Mouse (Mus musculus) ovary, postnatal 36 days (tissue): Measurements from ENCODE around the gene Lfng.

Experiments used
- DNase-seq: peaks from one replicate; pipeline ENCODE4 v3.0.0; 2022; ENCODE audit warnings: low spot score, mixed read lengths

Gene Lfng

GRCm38 (mm10) chr5:140607001-140607835 is at the start of gene Lfng:
Gene Lfng, plus strand, starts transcription at chr5:140607320.
- peak; percentile 81 for DNase-seq

GRCm38 (mm10) chr5:140562601-140563000 is 44.5 kb upstream of the Lfng start:
- DNase-seq, result no peak

- DNase-seq, result no peak
Observed at GRCm38 (mm10) chr5:140564896-140565295, 42.2 kb upstream of the Lfng start, which contains the start of gene Grifin. Gene Grifin, minus strand, starts transcription at chr5:140565071.

- DNase-seq, result peak; percentile 51
Observed at GRCm38 (mm10) chr5:140565451-140565850, 41.7 kb upstream of the Lfng start.

GRCm38 (mm10) chr5:140565856-140566255 is 41.3 kb upstream of the Lfng start:
- DNase-seq, result peak; percentile 79

- DNase-seq, result no peak
Observed at GRCm38 (mm10) chr5:140566271-140566670, 40.8 kb upstream of the Lfng start.

- peak; percentile 75 for DNase-seq
Observed at GRCm38 (mm10) chr5:140567321-140567720, 39.8 kb upstream of the Lfng start.

GRCm38 (mm10) chr5:140567751-140568150 is 39.4 kb upstream of the Lfng start:
- DNase-seq, result no peak

GRCm38 (mm10) chr5:140568321-140568970 is 38.7 kb upstream of the Lfng start:
- peak; percentile 66 for DNase-seq

GRCm38 (mm10) chr5:140569032-140569595 is 38.0 kb upstream of the Lfng start:
- no peak for DNase-seq

- no peak for DNase-seq
Observed at GRCm38 (mm10) chr5:140570223-140570870, 36.8 kb upstream of the Lfng start.

- no peak for DNase-seq
Observed at GRCm38 (mm10) chr5:140571201-140571600, 35.9 kb upstream of the Lfng start.

GRCm38 (mm10) chr5:140571673-140572072 is 35.4 kb upstream of the Lfng start:
- DNase-seq, result peak; percentile 51

GRCm38 (mm10) chr5:140572611-140573010 is 34.5 kb upstream of the Lfng start:
- DNase-seq, result no peak

GRCm38 (mm10) chr5:140575381-140575866 is 31.7 kb upstream of the Lfng start:
- DNase-seq, result peak; percentile 29

GRCm38 (mm10) chr5:140579221-140579620 is 27.9 kb upstream of the Lfng start:
- DNase-seq, result no peak

GRCm38 (mm10) chr5:140579771-140580170 is 27.3 kb upstream of the Lfng start:
- DNase-seq, result no peak

- DNase-seq, result no peak
Observed at GRCm38 (mm10) chr5:140581569-140581968, 25.6 kb upstream of the Lfng start.

GRCm38 (mm10) chr5:140582995-140583731 is 24.0 kb upstream of the Lfng start:
- DNase-seq, result no peak

GRCm38 (mm10) chr5:140583732-140584368 is 23.3 kb upstream of the Lfng start:
- DNase-seq, result no peak
